Comparison of ENCODE assay signal across 8 mouse cellular contexts in genomic region chr5:146948508-146949088, GRCm38 (mm10). TPM values are rescaled to one million over a fixed set of nuclear protein-coding genes. Genes with fewer than 3 reads are reported as not detected.
DNase-seq lines count a peak whose midpoint lies in the region; ATAC-seq lines count a peak whose summit lies in the region.

Gene Gtf3a, plus strand, starts transcription at chr5:146948657.

- peak; percentile 93 for ATAC-seq in intestine, embryonic 14.5 days (replicated peaks; ENCODE audit: low FRiP score, low TSS enrichment, low read depth)

- H3K9me3 ChIP-seq in intestine, embryonic 14.5 days (ENCODE audit: control insufficient read depth, low read length) = no peaks in the 10 kb centered on the region
- H3K9me3 ChIP-seq in midbrain, embryonic 10.5 days (replicated peaks) = 0 out of 2 replicates have a peak, but pooled peaks cover 4% of the 10 kb centered on the region

- H3K27me3 ChIP-seq in intestine, embryonic 14.5 days (replicated peaks; ENCODE audit: control insufficient read depth, insufficient read depth, low read length) = no peaks in the 10 kb centered on the region
- peaks cover 9% of the 10 kb centered on the region; the same call in 1 of the 2 replicates for H3K27me3 ChIP-seq in midbrain, embryonic 10.5 days (ENCODE audit: low read depth, poor library complexity, severe bottlenecking)

- intact Hi-C loops in left cerebral cortex, postnatal 36 days (cut with DNase I) = loop anchor here (1.0 to 5.0 kb wide), 2 partner anchors 15 to 129 kb away; partner anchors contain the start of genes Lnx2, Mtif3 and Polr1d

- peak within 1 kb of the TSS; percentile 60 for H3K4me3 ChIP-seq in intestine, embryonic 14.5 days (ENCODE audit: low read depth, low read length)
- H3K4me3 ChIP-seq in midbrain, embryonic 10.5 days = peak within 1 kb of the TSS; percentile 89

- peak within 1 kb of the TSS; percentile 86 for H3K27ac ChIP-seq in intestine, embryonic 14.5 days (ENCODE audit: low read depth)
- H3K27ac ChIP-seq in midbrain, embryonic 10.5 days (replicated peaks) = peak within 1 kb of the TSS; percentile 92

- peak within 1 kb of the TSS; percentile 86 for H3K4me2 ChIP-seq in intestine, embryonic 14.5 days (ENCODE audit: low read length)

- H3K4me1 ChIP-seq in intestine, embryonic 14.5 days (replicated peaks; ENCODE audit: control insufficient read depth, insufficient read depth, low read length) = peaks cover 11% of the 10 kb centered on the region
- H3K4me1 ChIP-seq in midbrain, embryonic 10.5 days = peaks cover 18% of the 10 kb centered on the region

- H3K9ac ChIP-seq in intestine, embryonic 14.5 days (ENCODE audit: low read length) = peak within 1 kb of the TSS; percentile 70

- WGBS in intestine, embryonic 14.5 days = under 1% methylated on average over 62 of the region's 62 CpGs
- WGBS in midbrain, embryonic 10.5 days = under 1% methylated on average over 62 of the region's 62 CpGs

- DNase-seq in layer of hippocampus, adult 11-12 months (ENCODE audit: low spot score) = peak; percentile 76
- DNase-seq in layer of hippocampus, adult 9-10 months (ENCODE audit: low spot score) = no peak
- DNase-seq in embryo, embryonic 11 days = peak; percentile 94
- peak; percentile 80 for DNase-seq in gastrocnemius, postnatal 25 days
- DNase-seq in intestine, embryonic 14.5 days (ENCODE audit: low spot score) = peak; percentile 96
- peak; percentile 74 to 77 for DNase-seq in left cerebral cortex, postnatal 36 days (ENCODE audit: low spot score in 2 of 2)
- peak; percentile 94 for DNase-seq in midbrain, embryonic 10.5 days (ENCODE audit: low spot score)
- peak; percentile 52 to 54 for DNase-seq in right cerebral cortex, postnatal 36 days (ENCODE audit: low spot score in 2 of 2)

- H3K36me3 ChIP-seq in intestine, embryonic 14.5 days (ENCODE audit: control insufficient read depth, insufficient read depth, low read length) = peaks cover 29% of the 10 kb centered on the region
- peaks cover 34% of the 10 kb centered on the region for H3K36me3 ChIP-seq in midbrain, embryonic 10.5 days

RNA-seq across cellular contexts. Expression of gene Gtf3a, which starts in this region (rescaled TPM):
- 10 to 100 TPM; 23.6 to 25.3 TPM for total RNA-seq in gastrocnemius, postnatal 25 days (2021)
- 123 and 127 TPM in 2 replicates for polyA plus RNA-seq in intestine, embryonic 14.5 days (2014; fragmentation: Nextera tagmentation; extraction: Ambion mirVana)
- total RNA-seq in left cerebral cortex, postnatal 36 days (2021) = 10 to 100 TPM; 21.0 to 27.2 TPM
- 113 and 121 TPM in 2 replicates for polyA plus RNA-seq in midbrain, embryonic 10.5 days (2016; fragmentation: Nextera tagmentation; extraction: Ambion mirVana)
